Mouse (Mus musculus) megakaryocyte-erythroid progenitor cell, adult 5-6 weeks (primary cell): ENCODE results near the gene Mdm4. TPM values are rescaled to one million over a fixed set of nuclear protein-coding genes. Genes with fewer than 3 reads are reported as not detected.

ENCODE experiments used
- ATAC-seq: replicated peaks from 2 replicates; pipeline ENCODE4 v1.8.0; 2016; ENCODE audit warnings: mild to moderate bottlenecking, inconsistent platforms; ENCODE audit not compliant: severe bottlenecking, poor library complexity, low FRiP score, low TSS enrichment
- total RNA-seq, 2 experiments: library from RNA; stranded (forward) in 1 of 2; stranded (reverse) in 1 of 2; fragments of 200-1000, 215-1000 nt in 1 of 2; fragments of >200 nt in 1 of 2; fragmentation: Nextera tagmentation in 1 of 2; gene quantifications; 2 replicates each; pipeline ENCODE4 v1.2.3; 2014 to 2017

The Mdm4 gene
- total RNA-seq (2014; fragmentation: Nextera tagmentation) (126 and 190 TPM in 2 replicates), total RNA-seq (2017) (110 and 145 TPM in 2 replicates)

DNA sequence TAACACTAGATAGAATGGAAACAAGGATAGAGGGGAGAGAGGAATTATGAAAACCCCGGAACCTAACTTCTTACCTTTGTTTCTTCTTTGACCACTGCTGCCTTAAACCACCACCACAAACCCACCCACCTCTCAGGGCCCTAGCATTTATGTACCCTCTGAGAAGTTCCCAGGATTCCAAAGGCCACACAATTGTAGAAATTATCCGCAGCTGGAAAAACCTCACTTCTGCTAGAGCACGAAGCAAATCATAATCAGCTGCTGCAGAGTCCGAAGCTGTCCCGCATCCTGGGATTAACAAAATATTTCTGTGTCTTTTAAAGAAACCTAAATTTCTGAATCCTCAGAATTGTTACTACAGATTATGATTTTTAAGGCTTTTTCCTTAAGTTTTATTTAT, at the start of gene Mdm4:
TSS of gene Mdm4 (minus strand) at position 101 of the 400 bp plus-strand sequence.
- no peak for ATAC-seq

DNA sequence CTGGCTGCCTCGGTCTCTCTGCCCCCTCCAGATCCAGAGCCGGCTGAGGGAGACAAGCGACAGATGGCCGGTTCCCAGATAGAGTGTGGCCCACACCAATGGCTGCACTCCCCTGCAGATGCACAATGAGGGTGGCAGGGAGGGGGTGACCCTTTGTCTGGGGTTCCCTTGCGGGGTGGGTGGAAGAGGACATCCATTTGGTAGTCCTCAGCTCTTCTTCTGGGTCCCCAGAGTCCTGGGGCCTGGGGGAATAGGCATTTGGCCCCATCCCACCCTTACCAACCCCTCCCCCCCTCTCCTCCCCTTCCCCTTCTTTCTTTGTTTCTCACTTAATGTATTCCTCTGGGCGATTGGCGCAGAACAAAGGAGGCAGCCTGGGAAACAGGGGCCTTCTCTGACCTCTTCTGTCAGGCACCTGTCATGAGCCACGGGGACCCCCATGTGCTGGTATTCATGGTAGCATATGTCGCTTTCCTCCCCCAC, 49.8 kb upstream of the Mdm4 start:
- ATAC-seq, result no peak

DNA sequence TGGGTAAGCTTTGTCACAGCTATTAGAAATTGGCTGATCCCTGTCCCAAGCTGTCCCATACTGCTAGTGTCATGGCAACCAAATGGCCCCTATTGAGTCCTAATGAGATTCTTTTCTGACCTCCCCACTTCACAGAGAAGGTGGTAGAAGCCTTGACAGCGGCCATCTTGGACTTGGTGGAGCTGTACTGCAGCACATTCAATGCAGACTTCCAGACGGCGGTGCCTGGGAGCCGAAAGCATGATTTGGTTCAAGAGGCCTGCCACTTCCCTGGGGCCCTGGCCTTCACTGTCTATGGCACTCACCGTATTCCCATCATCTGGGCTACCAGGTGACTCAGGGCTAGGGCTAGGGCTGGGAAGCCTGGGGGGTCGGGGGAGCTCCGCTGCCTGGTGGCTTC, 49.1 kb upstream of the Mdm4 start:
- no peak for ATAC-seq

DNA sequence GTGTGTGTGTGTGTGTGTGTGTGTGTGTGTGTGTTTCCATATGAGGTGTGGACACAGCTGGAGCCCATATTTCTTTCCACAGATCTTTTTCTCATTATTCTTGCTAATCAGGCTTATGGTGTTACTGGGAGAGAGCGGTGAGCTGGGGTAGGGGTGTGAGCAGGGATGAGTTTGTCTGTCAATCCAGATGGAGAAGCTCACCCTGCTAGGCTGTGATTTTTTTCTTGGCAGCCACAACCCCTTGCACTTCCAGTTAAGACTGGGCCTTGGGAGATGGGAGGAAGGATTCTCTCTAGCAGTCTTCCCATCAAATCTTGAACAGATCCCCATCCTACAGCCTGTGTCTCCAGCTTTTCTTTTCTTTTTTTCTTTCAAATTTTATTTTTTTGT, 48.0 kb upstream of the Mdm4 start:
- no peak for ATAC-seq

DNA sequence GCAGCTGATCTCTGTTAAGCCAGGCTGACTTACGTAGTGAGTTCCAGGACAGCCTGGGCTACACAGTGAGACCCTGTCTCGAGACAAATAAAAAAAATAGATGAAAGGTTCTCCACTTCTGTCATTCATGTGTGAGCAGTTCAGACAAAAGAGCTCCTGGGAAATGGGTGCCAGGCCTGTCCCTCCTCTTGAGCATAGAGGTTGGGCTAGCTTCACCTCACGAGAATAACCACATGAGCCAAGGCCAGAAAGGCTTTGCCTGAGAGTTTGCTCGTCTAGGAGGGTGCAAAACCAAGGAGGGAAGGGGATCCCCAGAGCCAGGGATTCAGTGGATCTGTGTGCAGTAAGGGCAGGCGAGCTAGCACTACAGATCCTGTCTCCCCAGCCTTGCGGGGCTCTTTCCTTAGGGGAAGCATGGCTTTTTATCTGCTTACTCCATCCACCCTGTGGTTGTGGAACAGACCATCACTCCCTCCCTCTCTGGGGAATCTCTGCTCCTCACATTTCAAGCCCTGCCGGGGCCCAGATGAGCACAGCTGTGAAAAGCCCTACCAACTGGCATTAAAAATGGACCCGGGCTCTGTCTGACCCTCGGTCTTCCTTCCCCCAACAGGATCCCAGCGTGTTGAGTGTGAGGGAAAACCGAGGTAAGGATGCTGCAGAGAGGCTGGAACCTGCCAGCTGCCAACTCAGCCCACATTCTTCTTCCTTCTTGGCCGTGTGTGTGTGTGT, 47.4 kb upstream of the Mdm4 start:
- no peak for ATAC-seq

DNA sequence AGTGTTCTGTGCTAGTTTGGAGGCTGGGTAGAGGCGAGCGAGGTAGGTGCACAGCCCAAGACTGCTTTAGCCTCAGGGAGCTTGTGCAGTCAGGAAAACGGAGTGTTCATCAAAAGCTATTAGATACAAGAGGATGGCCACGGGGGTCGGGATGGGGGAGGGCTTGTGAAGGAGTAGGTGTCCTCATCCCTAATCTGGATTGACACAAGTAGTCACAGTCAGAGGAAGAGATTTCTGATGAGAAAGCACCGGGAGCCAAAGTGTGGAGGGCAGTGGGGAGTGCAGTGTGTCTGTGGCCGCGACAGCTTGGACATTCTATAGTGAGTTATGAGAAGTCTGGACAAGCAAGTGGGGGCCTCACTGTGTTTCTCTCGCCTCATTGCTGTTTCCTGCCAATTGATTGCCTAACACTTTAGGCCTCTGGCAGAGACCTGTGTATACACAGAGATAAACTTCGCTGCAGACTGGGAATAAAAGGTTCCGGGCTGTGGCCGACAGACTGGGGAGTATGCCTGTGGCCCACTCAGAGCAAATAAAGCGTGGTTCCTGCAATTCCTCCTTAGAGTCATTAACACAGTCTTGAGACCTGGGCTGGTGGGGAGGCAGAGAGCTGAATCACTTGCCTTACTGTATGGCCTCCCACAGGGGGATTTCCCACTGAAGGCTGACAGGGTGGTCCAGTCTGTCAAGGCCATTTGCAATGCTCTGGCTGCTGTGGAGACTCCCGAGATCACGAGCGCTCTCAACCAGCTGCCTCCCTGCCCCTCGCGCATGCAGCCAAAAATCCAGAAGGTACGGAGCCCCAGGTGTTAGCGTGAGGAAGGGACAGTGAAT, 46.5 kb upstream of the Mdm4 start:
- no peak for ATAC-seq

DNA sequence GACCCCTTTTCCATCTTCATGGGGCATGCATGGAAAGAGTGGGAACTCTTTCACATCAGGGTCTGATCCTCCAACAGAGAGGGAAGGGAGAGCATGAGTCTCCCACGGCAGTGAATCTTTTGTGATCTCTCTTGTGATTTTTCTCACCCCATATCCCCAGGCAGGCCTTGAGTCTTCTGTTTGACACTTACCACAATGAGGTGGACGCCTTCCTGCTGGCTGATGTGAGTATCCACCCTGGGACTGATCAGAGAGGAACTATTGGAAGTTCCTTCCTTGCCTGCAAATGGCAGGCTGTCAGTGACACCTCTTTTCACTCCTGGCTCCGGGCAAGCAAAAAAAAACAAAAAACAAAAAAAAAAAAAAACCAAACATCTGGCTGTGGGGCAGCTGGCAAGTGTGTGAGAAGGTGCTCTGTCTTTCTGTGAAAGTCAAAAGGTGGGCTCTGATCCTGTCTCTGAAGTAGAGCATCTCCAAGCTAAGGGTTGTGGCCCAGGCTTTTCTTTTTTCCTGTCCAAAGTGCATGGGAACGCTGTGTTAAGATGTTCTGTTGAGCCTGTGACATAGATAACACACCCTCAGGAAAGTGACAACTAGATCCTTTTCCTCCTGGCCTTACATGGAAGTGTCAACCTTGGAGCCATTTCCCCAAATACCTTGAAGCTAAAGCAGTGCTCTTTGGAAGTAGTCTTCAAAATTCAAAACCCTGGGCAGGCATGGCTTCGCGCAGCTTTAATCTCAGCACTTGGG, 45.5 kb upstream of the Mdm4 start:
- ATAC-seq, result no peak

DNA sequence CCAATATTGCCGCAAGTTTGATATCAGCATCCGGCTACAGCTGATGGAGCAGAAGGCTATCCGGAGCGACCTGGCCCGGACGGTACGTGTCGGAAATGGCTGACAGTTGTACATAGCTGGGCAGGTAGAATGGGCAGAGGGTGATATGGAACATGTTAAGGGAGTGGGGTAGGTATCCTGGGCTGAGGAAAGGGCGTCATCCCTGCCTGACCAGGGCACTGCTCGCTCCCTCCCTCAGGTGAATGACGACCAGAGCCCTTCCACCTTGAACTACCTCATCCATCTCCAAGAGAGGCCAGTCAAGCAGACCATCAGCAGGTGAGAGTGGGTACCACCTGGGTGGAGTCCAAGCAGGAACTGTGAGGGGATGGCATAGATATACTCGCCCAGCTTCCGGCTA, 44.2 kb upstream of the Mdm4 start:
- ATAC-seq, result no peak

DNA sequence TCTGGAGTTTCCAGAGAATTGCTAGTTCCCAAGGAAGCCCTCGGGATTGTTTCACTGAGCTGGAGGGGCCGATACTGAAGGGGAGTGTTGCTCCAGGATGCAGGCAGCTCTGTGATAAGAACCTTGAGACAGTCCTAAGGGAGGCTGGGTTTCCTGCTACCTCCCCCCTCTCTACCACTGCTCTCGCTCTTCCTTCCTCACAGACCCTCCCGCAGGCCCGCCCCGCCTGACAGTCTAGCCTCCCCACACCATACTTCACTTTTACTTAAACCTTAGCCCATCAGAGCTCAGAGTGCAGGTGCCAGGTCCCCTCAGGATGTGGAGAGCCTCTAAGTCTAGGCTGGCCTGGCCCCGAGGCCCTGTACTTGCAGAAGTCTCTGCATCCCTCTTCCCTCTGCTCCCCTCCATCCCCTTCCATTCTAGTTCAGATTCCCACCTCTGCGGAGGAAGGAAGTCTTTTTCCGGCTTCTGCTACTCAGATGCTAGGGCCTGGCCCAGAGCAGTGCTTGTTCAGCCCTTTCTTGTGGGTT, 43.0 kb upstream of the Mdm4 start:
- 0 out of 2 replicates have a peak, but pooled peaks have one; percentile 13 for ATAC-seq

DNA sequence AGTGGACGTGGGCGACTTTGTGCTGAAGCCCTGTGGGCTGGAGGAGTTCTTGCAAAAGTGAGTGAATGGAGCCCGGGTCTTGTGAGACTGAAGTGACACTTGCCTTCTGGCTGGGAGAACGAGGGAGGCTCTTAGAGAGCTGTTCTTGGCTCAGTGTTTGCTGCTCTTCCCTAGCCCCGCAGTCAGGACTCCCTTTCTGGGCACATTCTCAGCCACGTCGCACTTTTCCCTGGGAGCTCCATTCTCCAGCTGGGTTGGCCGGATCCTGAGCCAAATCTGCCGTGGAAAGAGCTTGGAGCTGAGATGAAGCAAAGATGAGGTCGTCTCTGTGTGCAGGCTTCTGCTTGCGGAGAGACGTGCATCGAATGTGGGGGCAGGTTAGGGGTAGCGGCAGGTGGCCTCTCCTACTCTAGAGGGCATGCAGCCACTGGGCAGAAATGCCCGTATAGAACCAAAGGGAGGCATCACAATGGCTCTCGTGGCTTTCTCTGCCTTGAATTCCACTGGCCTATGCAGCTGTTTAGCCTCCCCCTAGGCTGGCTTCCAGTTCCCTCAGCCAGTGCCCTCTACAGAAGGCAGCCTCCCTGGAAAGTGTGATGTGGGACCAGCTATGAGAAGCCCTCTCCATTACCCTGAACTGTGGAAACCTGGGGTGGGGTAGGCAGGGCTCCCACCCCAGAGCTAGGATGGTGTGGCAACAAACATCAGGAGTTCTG, 41.5 kb upstream of the Mdm4 start:
- ATAC-seq, result no peak

DNA sequence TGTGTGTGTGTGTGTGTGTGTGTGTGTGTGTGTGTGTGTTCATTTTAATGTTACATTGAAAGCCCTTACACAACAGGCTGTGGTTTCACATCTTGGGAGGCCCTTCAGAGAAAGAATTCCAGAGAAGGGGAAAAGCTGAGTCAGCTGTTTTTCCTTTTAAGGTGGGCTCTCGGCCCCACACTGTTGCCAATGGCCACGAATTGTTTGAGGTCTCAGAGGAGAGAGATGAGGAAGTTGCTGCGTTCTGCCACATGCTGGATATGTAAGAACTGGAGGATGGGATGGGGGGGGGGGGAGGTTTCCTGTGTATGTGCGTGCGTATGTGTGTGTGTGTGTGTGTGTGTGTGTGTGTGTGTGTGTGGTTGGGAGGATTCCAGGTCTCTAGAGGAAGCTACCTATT, 39.8 kb upstream of the Mdm4 start:
- ATAC-seq, result no peak

DNA sequence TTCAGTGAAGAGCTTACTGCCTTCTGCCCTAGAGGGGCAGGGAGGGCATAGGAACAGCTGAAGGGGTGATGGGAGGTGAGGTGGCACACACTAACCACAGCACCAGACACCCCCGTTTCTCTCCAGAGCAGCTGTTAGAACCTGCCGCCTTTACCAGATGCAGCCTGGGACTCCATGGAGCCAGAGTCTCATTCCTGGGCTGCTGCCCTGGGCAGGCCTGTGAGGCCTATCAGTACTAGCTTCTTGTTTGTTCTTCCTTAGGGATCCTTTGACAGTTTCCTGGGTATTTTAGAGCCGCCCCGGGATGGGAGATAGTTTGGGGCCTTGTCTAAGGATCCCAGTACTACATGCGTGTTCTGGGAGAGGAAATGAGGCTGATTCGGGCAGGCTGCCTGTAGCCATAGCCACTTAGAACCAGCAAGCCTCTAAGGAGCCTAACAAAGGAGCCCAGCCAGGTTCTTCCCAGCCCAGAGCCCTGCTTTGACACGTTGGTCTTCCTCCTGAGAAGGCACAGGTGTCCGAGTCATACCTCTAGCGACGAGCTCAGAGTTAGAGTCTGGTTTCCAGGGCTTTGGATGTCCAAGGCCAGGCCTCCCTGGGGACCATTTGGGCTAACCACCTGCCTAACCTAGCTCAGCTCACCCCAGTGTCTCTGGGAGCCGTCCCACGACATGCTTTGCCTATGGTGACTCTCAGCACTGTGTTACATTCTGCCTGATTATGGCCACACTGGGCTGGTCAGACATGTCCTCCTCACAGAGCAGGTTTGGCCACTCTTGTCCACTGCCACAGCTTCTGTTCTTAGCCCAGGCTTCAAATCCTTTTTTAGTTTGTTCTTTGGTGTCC, 39.1 kb upstream of the Mdm4 start:
- no peak for ATAC-seq

DNA sequence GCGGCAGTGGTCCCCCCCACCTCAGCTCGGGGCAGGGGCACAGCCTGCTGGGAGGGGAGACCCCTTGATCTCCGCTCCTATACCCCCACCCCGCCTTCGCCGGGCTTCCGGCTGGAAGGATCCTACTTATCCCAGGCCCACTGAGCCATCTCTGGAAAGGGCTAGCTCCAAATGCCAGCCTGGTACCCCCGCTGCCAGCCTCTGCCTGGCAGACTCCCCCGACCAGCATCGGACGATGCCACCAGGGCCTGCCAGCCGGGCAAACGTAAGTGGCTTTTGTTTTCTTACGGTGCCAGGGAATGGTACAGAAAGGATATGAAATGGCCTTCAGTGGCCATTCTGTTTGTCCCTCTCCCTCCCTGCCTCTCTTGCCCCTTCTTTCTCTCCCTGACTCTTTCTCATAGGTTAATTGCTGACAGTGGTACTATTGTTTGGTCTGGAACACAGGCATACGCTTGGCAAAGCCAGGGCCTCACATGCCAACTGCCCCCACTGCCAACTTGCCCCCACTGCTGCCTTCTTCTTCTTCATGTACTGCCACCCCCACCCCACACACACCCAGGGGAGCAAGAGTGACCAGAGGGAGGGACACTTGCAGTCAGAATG, 38.4 kb upstream of the Mdm4 start:
- no peak for ATAC-seq

DNA sequence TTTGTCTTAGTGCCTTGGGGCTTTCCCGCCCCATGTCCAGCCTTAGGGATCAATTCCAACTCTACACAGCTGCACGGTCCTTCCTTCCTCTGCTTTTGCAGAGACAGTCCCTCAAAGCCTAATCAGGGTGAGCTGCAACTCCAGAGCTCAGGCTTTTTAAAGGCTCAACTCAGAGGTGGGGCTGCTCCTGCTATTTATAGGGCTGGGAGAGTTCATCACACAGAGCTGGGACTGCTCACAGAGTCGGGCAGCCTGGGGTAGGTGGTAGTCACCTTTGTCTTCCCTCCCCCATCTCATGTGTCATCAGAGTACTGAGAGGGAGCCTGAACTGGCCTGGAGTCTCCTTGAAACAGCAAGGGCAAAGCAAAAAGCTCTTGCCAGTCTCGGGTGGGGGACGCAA, 37.9 kb upstream of the Mdm4 start:
- ATAC-seq, result no peak

DNA sequence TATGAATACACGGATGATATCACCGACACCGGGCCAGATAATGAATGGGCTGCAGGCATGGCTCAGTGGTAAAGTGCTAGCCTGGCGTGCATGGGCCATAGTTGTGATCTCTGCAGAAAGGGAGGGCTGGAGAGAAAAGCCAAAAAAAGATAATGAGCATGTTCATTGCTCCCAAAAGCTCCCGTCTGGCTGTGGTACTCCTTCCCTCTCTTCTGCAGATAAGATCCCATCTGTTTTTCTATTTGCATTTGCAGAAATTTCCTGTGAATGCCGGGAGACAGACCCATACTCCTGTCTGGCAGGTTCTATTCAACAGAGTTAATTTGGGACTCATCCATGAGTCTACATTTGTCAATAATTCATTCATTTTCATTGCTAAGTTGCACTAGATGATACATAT, 32.8 kb upstream of the Mdm4 start:
- no peak for ATAC-seq

DNA sequence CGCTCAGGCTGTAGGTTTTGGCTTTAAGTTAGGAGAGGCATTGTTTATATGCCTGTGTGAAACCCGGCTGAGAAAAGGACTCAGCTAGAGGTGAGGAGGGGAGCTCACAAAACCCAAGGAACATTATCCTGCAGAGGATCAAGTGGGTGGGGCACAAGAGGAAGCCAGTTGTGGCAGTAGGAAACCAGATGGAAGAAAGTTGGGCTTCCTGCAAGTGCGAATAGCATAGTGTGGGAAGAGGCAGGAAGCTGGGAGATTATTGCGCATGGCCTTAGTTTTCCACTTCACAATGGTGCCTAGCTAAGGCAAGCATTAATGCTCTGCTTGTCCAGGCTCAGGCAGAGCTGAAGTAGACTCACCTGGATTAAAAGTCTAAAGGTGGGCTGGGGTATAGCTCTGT, 30.3 kb upstream of the Mdm4 start:
- no peak for ATAC-seq

DNA sequence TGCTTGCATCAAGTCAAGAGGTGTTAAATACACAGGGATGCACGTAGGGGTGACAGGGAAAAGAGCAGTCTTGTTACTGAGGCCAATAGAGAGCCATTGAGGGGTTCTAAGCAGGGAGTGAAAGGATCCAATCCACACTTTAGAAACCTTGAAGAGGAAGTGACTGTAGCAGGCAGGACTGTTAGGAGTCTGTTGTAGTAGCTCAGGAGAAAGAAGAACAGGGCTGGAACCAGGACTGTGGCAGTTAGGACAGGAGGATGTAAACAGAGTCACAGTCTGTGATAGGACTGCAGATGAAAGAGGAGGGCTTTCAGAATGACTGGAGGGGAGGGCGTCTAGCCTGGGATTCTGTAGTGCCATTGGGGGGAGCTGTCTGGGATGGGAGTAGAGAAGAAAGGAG, 29.2 kb upstream of the Mdm4 start:
- ATAC-seq, result no peak
